Mouse (Mus musculus): Measurements from ENCODE around the gene Cep19. TPM values are rescaled to one million over a fixed set of nuclear protein-coding genes. Genes with fewer than 3 reads are reported as not detected.

Gene Cep19
- total and polyA plus RNA-seq, 2 experiments from 2014 or later, result 12.1 to 19.6 TPM

DNA sequence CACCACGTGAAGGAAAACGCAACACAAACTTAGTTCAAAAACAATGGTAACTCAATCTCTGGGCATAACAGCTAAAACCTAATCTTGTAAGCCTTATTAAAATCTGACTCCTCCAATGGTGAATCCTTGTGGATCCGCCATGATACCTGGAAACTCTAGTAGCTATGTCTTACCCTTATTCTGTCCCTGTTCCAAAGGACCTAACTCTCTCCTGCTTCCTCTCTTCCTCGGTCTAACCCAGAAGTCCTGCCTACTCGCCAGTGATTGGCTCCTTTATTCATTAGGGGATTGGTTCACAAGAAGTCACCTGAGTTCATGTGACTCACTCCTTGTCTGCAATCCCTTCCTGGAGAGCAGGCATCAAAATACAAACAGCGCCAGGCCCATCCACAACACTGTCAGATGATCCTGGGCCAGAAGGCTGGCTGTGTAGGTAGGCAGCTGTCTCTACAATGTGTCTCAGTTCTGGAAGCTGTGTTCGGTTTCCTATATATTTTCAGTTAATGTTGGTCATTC lies 36.3 kb downstream of the Cep19 start:
- H3K36me3 ChIP-seq (replicated peaks; ENCODE audit: control insufficient read depth, insufficient read depth, low read length), result no peaks in the 10 kb centered on the region
- H3K27me3 ChIP-seq (ENCODE audit: control insufficient read depth, insufficient read depth, low read length), result no peaks in the 10 kb centered on the region
- ATAC-seq (ENCODE audit: insufficient read depth, low read depth) (no peak), DNase-seq (ENCODE audit: low spot score) (no peak)
- no peak overlapping the region for H3K4me3 ChIP-seq (ENCODE audit: low read depth, low read length)
- TF ChIP-seq EP300 (IDR thresholded peaks at IDR 0.05; ENCODE audit: low read depth), result no peak
- TF ChIP-seq CTCF (IDR thresholded peaks at IDR 0.05; ENCODE audit: low read depth), result no peak
- H3K9me3 ChIP-seq (replicated peaks; ENCODE audit: control insufficient read depth, low read length), result no peaks in the 10 kb centered on the region
- 73% methylated on average over 7 of the region's 7 CpGs for WGBS
- H3K27ac ChIP-seq (ENCODE audit: low read depth), result no peak overlapping the region
- no peaks in the 10 kb centered on the region for H3K4me1 ChIP-seq (ENCODE audit: control insufficient read depth, insufficient read depth)
- H3K4me2 ChIP-seq (ENCODE audit: low read depth, low read length), result no peak overlapping the region
- H3K9ac ChIP-seq (replicated peaks; ENCODE audit: low read depth, low read length), result no peak overlapping the region

- Histone ChIP-seq H3K9me3 (replicated peaks; ENCODE audit: control insufficient read depth, low read length) (0 out of 2 replicates have a peak, but pooled peaks cover 4% of the 10 kb centered on the region), H3K27ac (ENCODE audit: low read depth) (no peak overlapping the region), H3K36me3 (replicated peaks; ENCODE audit: control insufficient read depth, insufficient read depth, low read length) (peaks cover 9% of the 10 kb centered on the region), H3K9ac (replicated peaks; ENCODE audit: low read depth, low read length) (no peak overlapping the region), H3K4me1 (ENCODE audit: control insufficient read depth, insufficient read depth) (no peaks in the 10 kb centered on the region), H3K4me3 (ENCODE audit: low read depth, low read length) (no peak overlapping the region), H3K27me3 (ENCODE audit: control insufficient read depth, insufficient read depth, low read length) (no peaks in the 10 kb centered on the region), H3K4me2 (ENCODE audit: low read depth, low read length) (no peak overlapping the region)
- ATAC-seq (ENCODE audit: insufficient read depth, low read depth) (no peak), DNase-seq (ENCODE audit: low spot score) (no peak)
- 89% methylated on average over 1 of the region's 1 CpGs for WGBS
- TF ChIP-seq EP300 (IDR thresholded peaks at IDR 0.05; ENCODE audit: low read depth) (no peak), CTCF (IDR thresholded peaks at IDR 0.05; ENCODE audit: low read depth) (no peak)
Observed at GRCm38 (mm10) chr16:32138954-32139353, 39.4 kb downstream of the Cep19 start.

DNA sequence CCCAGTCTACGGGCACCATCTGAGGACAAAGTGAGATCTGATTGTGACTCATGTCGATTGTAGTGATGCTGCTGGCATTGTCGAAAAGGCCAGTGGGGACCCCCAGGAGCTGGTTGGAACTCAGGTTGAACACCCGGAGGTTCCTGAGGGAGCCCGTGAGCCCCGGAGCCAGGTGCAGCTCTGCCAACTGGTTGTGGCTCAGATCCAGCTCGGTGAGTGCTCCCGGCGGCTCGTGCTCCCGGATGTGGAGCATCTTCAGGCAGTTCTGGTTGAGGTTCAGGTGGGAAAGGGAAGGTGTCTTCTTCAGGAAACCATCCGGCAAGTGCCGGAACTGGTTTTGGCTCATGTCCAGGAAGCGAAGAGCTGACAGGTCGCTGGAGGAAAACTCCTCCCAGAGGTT lies 44.2 kb downstream of the Cep19 start:
- H3K27me3 ChIP-seq (ENCODE audit: control insufficient read depth, insufficient read depth, low read length), result no peaks in the 10 kb centered on the region
- no peak for ATAC-seq (ENCODE audit: insufficient read depth, low read depth)
- no peak for TF ChIP-seq CTCF (IDR thresholded peaks at IDR 0.05; ENCODE audit: low read depth)
- no peak for TF ChIP-seq EP300 (IDR thresholded peaks at IDR 0.05; ENCODE audit: low read depth)
- peaks cover 22% of the 10 kb centered on the region for H3K36me3 ChIP-seq (replicated peaks; ENCODE audit: control insufficient read depth, insufficient read depth, low read length)
- no peak overlapping the region for H3K4me3 ChIP-seq (ENCODE audit: low read depth, low read length)
- no peak overlapping the region for H3K27ac ChIP-seq (ENCODE audit: low read depth)
- H3K9ac ChIP-seq (replicated peaks; ENCODE audit: low read depth, low read length), result no peak overlapping the region
- 87% methylated on average over 15 of the region's 15 CpGs for WGBS
- H3K4me1 ChIP-seq (ENCODE audit: control insufficient read depth, insufficient read depth), result no peaks in the 10 kb centered on the region
- H3K4me2 ChIP-seq (ENCODE audit: low read depth, low read length), result no peak overlapping the region
- 0 out of 2 replicates have a peak, but pooled peaks cover 4% of the 10 kb centered on the region for H3K9me3 ChIP-seq (replicated peaks; ENCODE audit: control insufficient read depth, low read length)
- DNase-seq (ENCODE audit: low spot score), result no peak

- DNase-seq (ENCODE audit: low spot score) (no peak), ATAC-seq (ENCODE audit: insufficient read depth, low read depth) (no peak)
- Histone ChIP-seq H3K9ac (replicated peaks; ENCODE audit: low read depth, low read length) (no peak overlapping the region), H3K27me3 (ENCODE audit: control insufficient read depth, insufficient read depth, low read length) (no peaks in the 10 kb centered on the region), H3K9me3 (replicated peaks; ENCODE audit: control insufficient read depth, low read length) (0 out of 2 replicates have a peak, but pooled peaks cover 4% of the 10 kb centered on the region), H3K36me3 (replicated peaks; ENCODE audit: control insufficient read depth, insufficient read depth, low read length) (peaks cover 22% of the 10 kb centered on the region), H3K4me3 (ENCODE audit: low read depth, low read length) (no peak overlapping the region), H3K27ac (ENCODE audit: low read depth) (no peak overlapping the region), H3K4me1 (ENCODE audit: control insufficient read depth, insufficient read depth) (no peaks in the 10 kb centered on the region), H3K4me2 (ENCODE audit: low read depth, low read length) (no peak overlapping the region)
- 89% methylated on average over 17 of the region's 17 CpGs for WGBS
- no peak for TF ChIP-seq CTCF (IDR thresholded peaks at IDR 0.05; ENCODE audit: low read depth)
- TF ChIP-seq EP300 (IDR thresholded peaks at IDR 0.05; ENCODE audit: low read depth), result no peak
Observed at GRCm38 (mm10) chr16:32144592-32144991, 45.0 kb downstream of the Cep19 start.

- no peak for ATAC-seq (ENCODE audit: insufficient read depth, low read depth)
- 0 out of 2 replicates have a peak, but pooled peaks cover 4% of the 10 kb centered on the region for H3K9me3 ChIP-seq (replicated peaks; ENCODE audit: control insufficient read depth, low read length)
Observed at GRCm38 (mm10) chr16:32147589-32148207, 48.1 kb downstream of the Cep19 start.

More at GRCm38 (mm10) chr16:32147589-32148207, 48.1 kb downstream of the Cep19 start:
- Histone ChIP-seq H3K4me2 (ENCODE audit: low read depth, low read length) (peak overlapping the region; percentile 33), H3K27me3 (ENCODE audit: control insufficient read depth, insufficient read depth, low read length) (no peaks in the 10 kb centered on the region), H3K9ac (replicated peaks; ENCODE audit: low read depth, low read length) (no peak overlapping the region), H3K36me3 (replicated peaks; ENCODE audit: control insufficient read depth, insufficient read depth, low read length) (peaks cover 22% of the 10 kb centered on the region), H3K27ac (ENCODE audit: low read depth) (no peak overlapping the region), H3K4me1 (ENCODE audit: control insufficient read depth, insufficient read depth) (no peaks in the 10 kb centered on the region), H3K4me3 (ENCODE audit: low read depth, low read length) (no peak overlapping the region)
- DNase-seq (ENCODE audit: low spot score), result no peak
- TF ChIP-seq EP300 (IDR thresholded peaks at IDR 0.05; ENCODE audit: low read depth), result no peak
- 0 out of 2 replicates have a peak, but pooled peaks have one; percentile 3 for TF ChIP-seq CTCF (IDR thresholded peaks at IDR 0.05; ENCODE audit: low read depth)
- 60% methylated on average over 11 of the region's 13 CpGs for WGBS

Measured in heart, postnatal 0 days (tissue).